8 mouse cellular contexts compared by ENCODE assay signal in genomic region chr5:35056604-35057432, GRCm38 (mm10). TPM values are rescaled to one million over a fixed set of nuclear protein-coding genes. Genes with fewer than 3 reads are reported as not detected.
A peak's percentile ranks its signal among the peaks of the same experiment; 100 is the strongest.
DNase-seq lines count a peak whose midpoint lies in the region; ATAC-seq lines count a peak whose summit lies in the region.

TSS of gene Dok7 (plus strand) at chr5:35056766.

- no peaks in the 10 kb centered on the region for H3K36me3 ChIP-seq in hindbrain, embryonic 10.5 days

- H3K4me1 ChIP-seq in hindbrain, embryonic 10.5 days (replicated peaks), result peaks cover 29% of the 10 kb centered on the region

- no peaks in the 10 kb centered on the region for H3K9me3 ChIP-seq in hindbrain, embryonic 10.5 days

- H3K27ac ChIP-seq in hindbrain, embryonic 10.5 days, result peak within 1 kb of the TSS; percentile 71

- peak within 1 kb of the TSS; percentile 69 for H3K4me3 ChIP-seq in hindbrain, embryonic 10.5 days

- under 1% methylated on average over 74 of the region's 74 CpGs for WGBS in hindbrain, embryonic 10.5 days

- H3K27me3 ChIP-seq in hindbrain, embryonic 10.5 days (ENCODE audit: insufficient read depth, poor library complexity, severe bottlenecking), result peaks cover 61% of the 10 kb centered on the region

- peak; percentile 44 for DNase-seq in MN1 (ENCODE audit: low spot score)
- DNase-seq in cerebellum, adult 8-10 months, result peak; percentile 54
- peak; percentile 26 to 51 for DNase-seq in frontal cortex, postnatal 14 days (ENCODE audit: low spot score in 2 of 2)
- DNase-seq in hindbrain, embryonic 10.5 days (ENCODE audit: low spot score), result peak; percentile 46
- peak; percentile 39 to 50 for DNase-seq in layer of hippocampus, postnatal 25 days (ENCODE audit: extremely low spot score in 1 of 2, low spot score in 1 of 2)
- peak; percentile 69 for DNase-seq in lung, postnatal 10 days
- peak; percentile 73 to 74 for DNase-seq in right cerebral cortex, postnatal 10 days (ENCODE audit: low spot score in 2 of 2)

- ATAC-seq in erythroid progenitor cell, adult 5-6 weeks (replicated peaks; ENCODE audit: low FRiP score, poor library complexity, severe bottlenecking), result no peak

RNA-seq across cellular contexts. Expression of gene Dok7, which starts in this region (rescaled TPM):
- polyA plus RNA-seq in hindbrain, embryonic 10.5 days (2016; fragmentation: Nextera tagmentation; extraction: Ambion mirVana), result 0.30 and 0.52 TPM in 2 replicates
- 10 to 100 TPM; 20.2 to 24.0 TPM for total RNA-seq in layer of hippocampus, postnatal 25 days (2021)
- total RNA-seq in erythroid progenitor cell, adult 5-6 weeks (2015; ENCODE audit: low replicate concordance), result not detected in 2 replicates
- not detected in 2 replicates for total RNA-seq in erythroid progenitor cell, adult 5-6 weeks (2017; ENCODE audit: low replicate concordance)

Comparison
In these comparisons a context has a peak if more than half of its experiments do, and no peak if none do; other contexts are left out.
1. RNA of gene Dok7 (total RNA-seq): 20.2 to 24.0 TPM in layer of hippocampus, postnatal 25 days; not detected in erythroid progenitor cell, adult 5-6 weeks; every median in the first group is over 10 times any median in the second.
2. Peak in DNase-seq, H3K4me3 ChIP-seq and H3K27ac ChIP-seq in hindbrain, embryonic 10.5 days; RNA of the gene not detected or under 1 TPM.
3. Peak in every context shown above with its lines, with median percentiles within 50 percentile points of each other: DNase-seq.